Mouse (Mus musculus): ENCODE results near the gene Vps25. TPM values are rescaled to one million over a fixed set of nuclear protein-coding genes. Genes with fewer than 3 reads are reported as not detected.

The Vps25 gene
- polyA plus RNA-seq (2015; fragmentation: Nextera tagmentation; extraction: Ambion mirVana), result 114 and 117 TPM in 2 replicates

DNA sequence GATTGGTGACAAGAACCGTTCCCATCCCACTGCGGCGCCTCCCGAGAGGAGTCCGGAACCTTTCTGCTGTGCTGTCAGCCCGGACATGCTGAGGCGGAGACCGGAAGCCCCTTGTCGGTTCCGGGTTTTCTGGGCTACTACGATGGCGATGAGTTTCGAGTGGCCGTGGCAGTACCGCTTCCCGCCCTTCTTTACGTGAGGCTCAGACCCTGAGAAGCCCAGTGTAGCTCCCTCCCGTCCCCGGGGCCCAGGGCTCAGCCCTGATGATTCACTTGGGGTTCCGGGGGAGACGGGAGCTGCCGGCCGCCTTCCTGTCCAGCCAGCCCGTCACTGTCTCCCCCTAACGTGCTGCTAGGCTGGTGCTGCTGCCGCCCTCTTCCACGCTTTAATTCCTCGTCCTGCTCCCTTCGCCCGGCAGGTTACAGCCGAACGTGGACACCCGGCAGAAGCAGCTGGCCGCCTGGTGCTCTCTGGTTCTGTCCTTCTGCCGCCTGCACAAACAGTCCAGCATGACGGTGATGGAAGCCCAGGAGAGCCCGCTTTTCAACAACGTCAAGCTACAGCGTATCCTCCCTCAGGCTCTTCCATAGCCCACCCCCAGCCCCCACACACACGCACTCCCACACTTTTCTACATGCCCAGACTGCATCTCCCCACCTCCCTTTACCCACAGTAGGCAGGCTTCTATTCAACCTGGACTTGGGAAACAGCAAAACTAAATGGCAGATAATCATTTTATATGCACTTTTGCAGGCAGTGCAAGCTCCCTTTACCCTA, at the start of gene Vps25:
TSS of gene Vps25 (plus strand) at position 95 of the 777 bp plus-strand sequence.
- peak within 1 kb of the TSS; percentile 59 for H3K4me3 ChIP-seq
- peaks cover 18% of the 10 kb centered on the region for H3K4me1 ChIP-seq (replicated peaks)
- peaks cover 13% of the 10 kb centered on the region for H3K36me3 ChIP-seq
- peak within 1 kb of the TSS; percentile 92 for H3K4me2 ChIP-seq
- no peaks in the 10 kb centered on the region for H3K9me3 ChIP-seq
- peak within 1 kb of the TSS; percentile 81 for H3K27ac ChIP-seq (replicated peaks)
- 0% methylated on average over 40 of the region's 40 CpGs for WGBS
- peaks cover 6% of the 10 kb centered on the region; the same call in 1 of the 2 replicates for H3K27me3 ChIP-seq
- ATAC-seq (ENCODE audit: low read depth), result peak; percentile 82
- peak within 1 kb of the TSS; percentile 85 for H3K9ac ChIP-seq

DNA sequence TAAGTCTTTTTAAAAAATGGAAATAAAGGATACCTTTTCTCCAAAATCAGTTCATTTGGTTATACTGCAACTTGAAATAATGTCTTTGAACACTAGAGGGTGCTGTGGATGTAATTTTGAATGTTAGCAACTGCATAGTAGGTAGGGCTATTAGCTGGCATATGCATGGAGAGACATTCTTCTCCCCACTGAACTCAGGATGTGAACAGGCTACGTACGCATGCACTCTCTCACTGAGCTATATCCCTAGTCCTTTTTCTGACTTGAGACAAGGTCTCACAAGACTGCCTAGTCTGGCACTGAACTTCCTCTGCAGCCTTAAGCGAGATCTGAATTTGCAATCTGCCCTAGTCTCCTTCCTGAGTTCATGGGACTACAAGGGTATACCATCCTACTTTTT, 41.5 kb upstream of the Vps25 start:
- Histone ChIP-seq H3K27ac (replicated peaks) (no peak overlapping the region), H3K36me3 (peaks cover 75% of the 10 kb centered on the region), H3K4me1 (replicated peaks) (no peaks in the 10 kb centered on the region), H3K9ac (no peak overlapping the region), H3K4me2 (no peak overlapping the region), H3K4me3 (no peak overlapping the region), H3K27me3 (no peaks in the 10 kb centered on the region), H3K9me3 (no peaks in the 10 kb centered on the region)
- ATAC-seq (ENCODE audit: low read depth), result peak; percentile 85; the same call in 1 of the 2 replicates
- WGBS, result 47% methylated on average over 3 of the region's 3 CpGs

DNA sequence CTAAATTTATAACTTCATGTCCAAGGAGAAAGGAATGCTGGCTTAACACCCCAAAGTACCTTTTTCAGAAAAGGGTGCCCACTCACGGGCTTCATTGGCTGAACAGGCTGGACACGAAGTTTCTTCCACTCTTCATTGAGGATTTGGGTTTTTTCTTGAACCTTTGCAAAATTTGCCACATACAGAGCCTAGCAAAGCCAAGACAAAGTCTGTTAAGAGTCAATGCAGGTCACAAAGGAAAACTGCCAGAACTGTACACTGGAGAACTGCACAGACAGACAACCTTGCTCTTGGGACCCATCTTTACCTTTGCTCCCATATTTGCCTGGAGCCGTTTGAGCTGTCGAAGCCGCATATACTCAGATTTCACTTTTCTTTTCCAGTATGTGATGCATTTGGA, 36.6 kb upstream of the Vps25 start:
- ATAC-seq (ENCODE audit: low read depth), result no peak
- H3K4me3 ChIP-seq, result no peak overlapping the region
- no peak overlapping the region for H3K4me2 ChIP-seq
- no peak overlapping the region for H3K27ac ChIP-seq (replicated peaks)
- no peaks in the 10 kb centered on the region for H3K27me3 ChIP-seq
- 91% methylated on average over 5 of the region's 5 CpGs for WGBS
- H3K36me3 ChIP-seq, result peaks cover 42% of the 10 kb centered on the region
- H3K9ac ChIP-seq, result no peak overlapping the region
- H3K9me3 ChIP-seq, result no peaks in the 10 kb centered on the region
- H3K4me1 ChIP-seq (replicated peaks), result no peaks in the 10 kb centered on the region

DNA sequence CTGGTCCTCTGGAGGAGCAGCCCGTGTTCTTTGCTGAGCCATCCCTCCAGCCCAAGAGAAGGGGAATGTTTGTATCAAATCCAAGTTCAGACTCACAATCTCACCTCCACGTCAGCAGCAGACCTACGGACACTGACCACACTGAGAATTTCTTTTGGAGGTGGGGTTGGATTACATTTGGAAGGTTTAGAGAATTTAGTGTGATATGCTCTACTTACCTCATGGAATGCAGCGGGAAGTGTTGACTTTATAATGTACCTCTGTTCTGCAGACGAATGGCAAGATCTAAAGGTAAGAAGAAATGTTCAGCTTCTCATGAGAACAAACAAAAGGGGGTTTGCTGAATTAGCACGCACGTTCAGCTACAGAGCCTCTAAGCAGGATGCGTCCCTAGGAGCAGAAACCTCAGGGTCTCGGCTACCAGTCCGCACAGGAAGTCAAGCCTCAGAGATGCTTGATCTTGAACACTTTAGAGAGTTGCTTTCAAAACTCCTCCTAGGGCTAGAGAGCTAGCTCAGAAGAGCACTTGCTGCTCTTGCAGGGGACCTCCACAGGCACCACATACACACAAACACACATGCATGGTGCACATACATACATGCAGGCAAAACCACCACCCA, 35.0 kb upstream of the Vps25 start:
- ATAC-seq (ENCODE audit: low read depth), result no peak

DNA sequence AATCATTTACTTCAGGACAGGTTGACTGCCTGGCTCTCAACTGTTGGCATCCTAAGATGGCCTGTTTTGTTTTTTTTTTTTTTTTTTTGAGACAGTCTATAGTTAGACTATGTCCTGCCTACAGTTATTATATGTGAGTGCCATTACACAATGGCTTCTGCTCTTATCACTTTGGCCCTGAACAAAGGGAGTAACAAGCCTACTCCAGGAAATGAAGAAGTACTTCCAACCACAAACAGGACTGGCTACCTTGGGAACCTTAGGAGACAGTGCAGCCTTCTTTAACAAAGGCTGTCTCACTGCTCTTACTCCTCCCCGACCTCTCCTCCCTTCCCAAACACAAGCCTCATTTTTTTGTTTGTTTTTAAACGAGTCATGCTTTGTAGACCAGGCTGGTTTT, 32.7 kb upstream of the Vps25 start:
- peaks cover 8% of the 10 kb centered on the region for H3K4me1 ChIP-seq (replicated peaks)
- H3K27ac ChIP-seq (replicated peaks), result no peak overlapping the region
- H3K36me3 ChIP-seq, result peaks cover 10% of the 10 kb centered on the region
- H3K27me3 ChIP-seq, result no peaks in the 10 kb centered on the region
- ATAC-seq (ENCODE audit: low read depth), result no peak
- no peaks in the 10 kb centered on the region for H3K9me3 ChIP-seq
- H3K4me3 ChIP-seq, result no peak overlapping the region
- no peak overlapping the region for H3K9ac ChIP-seq
- WGBS, result 63% methylated on average over 2 of the region's 2 CpGs
- H3K4me2 ChIP-seq, result no peak overlapping the region

More for the DNA sequence above, 35.0 kb upstream of the Vps25 start:
- Histone ChIP-seq H3K9me3 (no peaks in the 10 kb centered on the region), H3K4me2 (no peak overlapping the region), H3K27me3 (no peaks in the 10 kb centered on the region), H3K9ac (no peak overlapping the region), H3K36me3 (peaks cover 31% of the 10 kb centered on the region), H3K4me3 (no peak overlapping the region), H3K27ac (replicated peaks) (no peak overlapping the region), H3K4me1 (replicated peaks) (no peaks in the 10 kb centered on the region)
- WGBS, result 85% methylated on average over 10 of the region's 10 CpGs

DNA sequence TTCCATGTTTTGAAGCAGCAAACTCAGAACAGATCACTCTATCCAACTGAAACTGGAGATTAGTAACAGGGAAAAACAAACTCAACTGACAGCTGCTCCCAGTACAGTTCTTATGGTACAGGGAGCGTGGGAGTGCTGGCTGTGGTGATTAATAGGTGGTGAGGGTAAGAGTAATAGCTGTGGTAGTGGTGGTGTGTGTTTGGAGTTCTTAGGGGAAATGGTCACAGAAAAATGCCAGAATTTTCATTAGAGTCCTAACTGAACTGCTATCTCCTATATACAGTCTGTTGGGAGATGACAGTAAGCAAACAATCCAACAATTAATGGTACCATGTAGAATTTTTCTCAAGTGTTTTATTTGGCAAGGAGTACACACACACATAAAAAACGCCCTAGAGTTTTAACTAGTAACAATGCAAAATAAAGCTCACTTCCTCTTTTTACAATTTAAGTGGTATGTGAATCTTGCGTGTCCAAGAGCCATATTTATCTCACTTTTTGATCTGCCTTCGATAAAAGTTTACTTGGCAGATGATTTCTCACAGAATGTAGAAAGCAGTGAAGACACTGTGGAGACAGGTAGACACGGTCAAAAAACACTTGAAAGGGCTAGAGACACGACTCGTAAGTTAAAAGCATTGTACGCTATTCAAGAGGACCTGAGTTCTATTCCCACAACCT, 32.1 kb upstream of the Vps25 start:
- H3K36me3 ChIP-seq, result peaks cover 6% of the 10 kb centered on the region
- no peak for ATAC-seq (ENCODE audit: low read depth)
- H3K27me3 ChIP-seq, result no peaks in the 10 kb centered on the region
- H3K27ac ChIP-seq (replicated peaks), result no peak overlapping the region
- H3K9me3 ChIP-seq, result no peaks in the 10 kb centered on the region
- H3K4me1 ChIP-seq (replicated peaks), result peaks cover 8% of the 10 kb centered on the region
- no peak overlapping the region for H3K4me3 ChIP-seq
- 89% methylated on average over 8 of the region's 8 CpGs for WGBS
- no peak overlapping the region for H3K9ac ChIP-seq
- H3K4me2 ChIP-seq, result no peak overlapping the region

DNA sequence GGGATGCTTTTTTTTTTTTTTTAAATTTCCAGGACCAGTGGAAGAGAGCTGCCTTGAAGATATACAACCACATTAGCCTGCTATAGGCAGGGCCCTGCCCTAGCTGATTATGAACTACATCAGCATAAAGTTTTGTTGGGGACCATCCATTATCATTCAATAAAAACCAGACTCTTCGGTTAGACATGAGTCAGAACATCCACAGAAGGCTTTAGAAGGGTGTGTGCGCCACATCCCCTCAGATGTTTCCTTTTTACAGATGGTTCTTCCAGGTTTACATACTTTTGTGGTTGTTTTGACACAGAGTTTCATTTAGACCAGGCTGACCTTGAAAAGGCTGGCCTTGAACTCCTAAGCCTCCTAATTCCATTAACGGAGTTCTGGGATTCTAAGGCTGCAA, 29.2 kb upstream of the Vps25 start:
- Histone ChIP-seq H3K4me2 (no peak overlapping the region), H3K9ac (no peak overlapping the region), H3K27me3 (peaks cover 13% of the 10 kb centered on the region; the same call in 1 of the 2 replicates), H3K36me3 (no peaks in the 10 kb centered on the region), H3K27ac (replicated peaks) (no peak overlapping the region), H3K9me3 (no peaks in the 10 kb centered on the region), H3K4me1 (replicated peaks) (peaks cover 8% of the 10 kb centered on the region), H3K4me3 (no peak overlapping the region)
- WGBS, result 89% methylated on average over 3 of the region's 3 CpGs
- ATAC-seq (ENCODE audit: low read depth), result no peak

DNA sequence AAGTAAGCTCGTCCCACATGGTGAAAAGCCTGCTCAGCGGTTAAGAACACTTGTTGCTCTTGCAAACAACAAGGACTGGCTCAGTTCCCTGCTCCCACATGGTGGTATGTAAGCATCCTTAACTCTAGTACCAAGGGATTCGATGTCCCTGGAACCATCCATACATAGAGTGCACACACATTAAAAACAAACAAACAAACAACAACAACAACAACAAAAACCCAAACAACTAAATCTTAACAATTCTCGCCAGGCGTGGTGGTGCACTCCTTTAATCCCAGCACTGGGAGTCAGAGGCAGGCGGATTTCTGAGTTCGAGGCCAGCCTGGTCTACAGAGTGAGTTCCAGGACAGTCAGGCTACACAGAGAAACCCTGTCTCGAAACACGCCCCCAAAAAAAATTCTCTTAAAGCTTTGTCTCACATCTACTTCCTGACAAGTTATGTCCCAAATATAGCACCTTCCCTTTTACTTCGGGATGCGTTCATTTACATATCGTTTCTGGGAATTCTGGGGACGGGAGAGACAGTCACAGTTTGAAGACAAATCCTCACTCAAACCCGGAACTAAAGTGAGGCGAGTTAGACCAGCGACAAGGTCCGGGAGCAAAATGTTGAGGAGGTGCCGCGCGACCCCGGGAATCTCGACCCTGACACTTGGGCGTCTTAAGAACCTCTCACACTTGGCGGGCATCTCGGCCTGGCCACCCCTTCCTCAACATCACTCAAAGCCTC, 28.0 kb upstream of the Vps25 start:
- ATAC-seq (ENCODE audit: low read depth), result no peak
- peak overlapping the region; percentile 84 for H3K4me3 ChIP-seq
- peak overlapping the region; percentile 86 for H3K9ac ChIP-seq
- H3K27me3 ChIP-seq, result peaks cover 18% of the 10 kb centered on the region; the same call in 1 of the 2 replicates
- H3K4me2 ChIP-seq, result peak overlapping the region; percentile 88
- H3K4me1 ChIP-seq (replicated peaks), result peaks cover 15% of the 10 kb centered on the region
- H3K36me3 ChIP-seq, result no peaks in the 10 kb centered on the region
- peak overlapping the region; percentile 61 for H3K27ac ChIP-seq (replicated peaks)
- 23% methylated on average over 25 of the region's 25 CpGs for WGBS
- H3K9me3 ChIP-seq, result no peaks in the 10 kb centered on the region

DNA sequence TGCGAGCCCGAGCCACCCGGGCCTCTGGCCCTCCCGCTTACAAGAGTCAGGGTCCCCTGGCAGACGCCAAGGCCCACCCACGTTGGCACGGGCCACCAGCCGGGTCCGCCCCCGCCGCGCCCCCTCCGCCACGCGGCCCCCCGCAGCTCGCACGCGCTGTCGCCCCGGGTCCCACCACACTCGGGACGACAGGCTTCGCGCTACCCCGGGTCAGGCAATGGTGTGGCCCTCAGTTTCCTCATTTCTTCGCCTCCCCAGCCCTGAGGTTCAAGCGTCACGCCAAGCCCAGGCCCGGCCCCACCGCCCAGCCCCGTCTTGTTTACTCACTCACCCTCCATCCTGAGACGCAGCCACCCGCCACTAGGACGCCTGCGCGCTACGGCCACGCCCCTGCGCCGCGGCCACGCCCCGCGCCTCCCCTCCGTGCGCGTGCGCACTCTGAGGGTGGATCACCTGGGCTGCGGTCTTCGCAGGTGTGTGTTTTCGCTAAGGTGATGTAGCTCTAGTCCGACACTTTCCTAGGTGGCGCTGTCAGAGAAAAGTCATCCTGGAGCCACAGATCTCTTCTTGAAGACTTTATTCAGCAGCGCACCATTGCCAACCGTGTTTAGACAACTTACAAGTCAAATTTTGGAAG, 27.3 kb upstream of the Vps25 start, which contains the start of gene Ezh1:
TSS of gene Ezh1 (minus strand) at position 399 of the 637 bp plus-strand sequence.
- peaks cover 22% of the 10 kb centered on the region for H3K4me1 ChIP-seq (replicated peaks)
- WGBS, result 1% methylated on average over 54 of the region's 56 CpGs
- H3K4me2 ChIP-seq, result peak within 1 kb of the TSS; percentile 88
- H3K4me3 ChIP-seq, result peak within 1 kb of the TSS; percentile 84
- ATAC-seq (ENCODE audit: low read depth), result peak; percentile 93
- no peaks in the 10 kb centered on the region for H3K9me3 ChIP-seq
- peaks cover 24% of the 10 kb centered on the region for H3K27me3 ChIP-seq
- peak within 1 kb of the TSS; percentile 61 for H3K27ac ChIP-seq (replicated peaks)
- no peaks in the 10 kb centered on the region for H3K36me3 ChIP-seq
- H3K9ac ChIP-seq, result peak within 1 kb of the TSS; percentile 86

DNA sequence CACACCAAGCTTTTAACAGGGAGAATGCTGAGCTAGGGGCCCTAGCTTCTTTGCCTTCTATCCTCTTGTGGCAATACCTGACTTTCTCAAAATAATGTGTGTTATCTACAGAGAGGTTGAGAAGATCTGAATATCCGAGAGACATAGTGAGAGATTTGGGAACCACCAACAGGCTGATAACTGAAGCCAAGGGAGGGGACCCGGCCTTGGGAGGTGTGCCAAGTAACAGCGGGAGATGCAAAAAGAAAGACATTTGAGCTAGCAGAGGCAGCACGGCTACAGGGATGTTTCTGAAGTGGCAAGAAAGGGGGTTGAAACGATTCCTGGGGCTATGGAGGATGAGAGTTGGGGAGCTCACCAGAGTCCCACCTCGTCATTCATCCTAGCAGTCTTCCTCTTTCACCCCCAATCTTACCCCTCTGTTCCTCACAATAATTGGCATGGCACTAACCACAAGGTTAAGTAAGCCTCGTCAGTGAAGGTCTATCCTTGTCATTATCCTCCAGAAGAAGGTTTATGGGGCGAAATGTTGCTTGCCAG, 24.1 kb upstream of the Vps25 start:
- H3K27ac ChIP-seq (replicated peaks), result peak overlapping the region; percentile 77; the same call in 1 of the 2 replicates
- no peak overlapping the region for H3K4me2 ChIP-seq
- H3K27me3 ChIP-seq, result peaks cover 29% of the 10 kb centered on the region
- H3K4me3 ChIP-seq, result no peak overlapping the region
- no peak for ATAC-seq (ENCODE audit: low read depth)
- 34% methylated on average over 8 of the region's 8 CpGs for WGBS
- no peak overlapping the region for H3K9ac ChIP-seq
- peaks cover 31% of the 10 kb centered on the region for H3K4me1 ChIP-seq (replicated peaks)
- H3K36me3 ChIP-seq, result no peaks in the 10 kb centered on the region
- no peaks in the 10 kb centered on the region for H3K9me3 ChIP-seq

DNA sequence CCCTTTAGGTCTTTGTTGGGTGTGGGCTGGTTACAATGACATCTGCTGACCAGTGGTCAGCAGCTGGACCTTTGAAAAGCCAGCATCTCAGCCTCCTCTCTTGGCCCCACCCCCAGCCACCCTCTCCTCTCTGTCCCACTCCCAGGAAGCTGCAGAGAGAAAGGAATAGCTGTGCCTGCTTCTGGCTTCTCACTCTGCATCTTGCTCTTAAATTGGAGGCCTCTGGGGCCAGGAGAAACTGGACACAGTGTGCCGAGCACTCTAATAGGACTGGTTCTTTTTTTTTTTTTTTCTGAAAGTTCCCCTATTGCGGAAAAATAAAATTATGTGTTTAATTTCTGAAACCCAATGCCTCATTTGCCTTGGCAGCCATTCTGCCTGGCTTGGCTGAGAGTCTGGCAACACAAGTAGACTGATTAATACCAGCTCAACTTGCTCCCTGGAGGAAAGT, 23.4 kb upstream of the Vps25 start:
- ATAC-seq (ENCODE audit: low read depth), result no peak

More for the DNA sequence above, 23.4 kb upstream of the Vps25 start:
- no peaks in the 10 kb centered on the region for H3K9me3 ChIP-seq
- H3K27me3 ChIP-seq, result peaks cover 29% of the 10 kb centered on the region
- no peaks in the 10 kb centered on the region for H3K36me3 ChIP-seq
- peaks cover 31% of the 10 kb centered on the region for H3K4me1 ChIP-seq (replicated peaks)
- H3K9ac ChIP-seq, result no peak overlapping the region
- H3K4me3 ChIP-seq, result no peak overlapping the region
- peak overlapping the region; percentile 77 for H3K27ac ChIP-seq (replicated peaks)
- H3K4me2 ChIP-seq, result no peak overlapping the region
- WGBS, result 32% methylated on average over 2 of the region's 2 CpGs
